Mouse (Mus musculus): ENCODE measurements around the gene Spata20. TPM values are rescaled to one million over a fixed set of nuclear protein-coding genes. Genes with fewer than 3 reads are reported as not detected.

The Spata20 gene
- polyA plus RNA-seq, 2 experiments from 2014 or later, result not detected

GRCm38 (mm10) chr11:94449886-94450285, 36.1 kb downstream of the Spata20 start:
- ATAC-seq, result no peak

- no peak for ATAC-seq
These were observed 36.7 kb downstream of the Spata20 start for GRCm38 (mm10) chr11:94449239-94449638.

- ATAC-seq, result no peak
These were observed 39.0 kb downstream of the Spata20 start for GRCm38 (mm10) chr11:94447017-94447416.

- ATAC-seq, result no peak
These were observed 40.7 kb downstream of the Spata20 start for GRCm38 (mm10) chr11:94445300-94445699.

GRCm38 (mm10) chr11:94444829-94445228, 41.1 kb downstream of the Spata20 start:
- ATAC-seq, result no peak

GRCm38 (mm10) chr11:94441752-94442151, 44.2 kb downstream of the Spata20 start:
- no peak for ATAC-seq

- no peak for ATAC-seq
These were observed 44.9 kb downstream of the Spata20 start for GRCm38 (mm10) chr11:94441122-94441521.

- ATAC-seq, result no peak
These were observed 45.6 kb downstream of the Spata20 start for GRCm38 (mm10) chr11:94440421-94440820.

GRCm38 (mm10) chr11:94429011-94429651, 56.8 kb downstream of the Spata20 start:
- no peak for ATAC-seq

Other genes starting within 250 kb of the Spata20 start
- 1 to 10 TPM in 1 of 2 experiments, under 1 TPM in 1; 0.86 to 2.4 TPM for gene Wfikkn2, start 240.2 kb downstream of the Spata20 start, polyA plus RNA-seq (2017; shearing (Covaris generic))
- gene Gm21885, start 204.3 kb downstream of the Spata20 start, polyA plus RNA-seq (2017; shearing (Covaris generic)), result 1 to 10 TPM in 1 of 2 experiments, not detected in 1; 1.3 TPM
- 100 to 1,000 TPM; 153 to 164 TPM for gene Luc7l3, start 164.2 kb downstream of the Spata20 start, polyA plus RNA-seq (2017; shearing (Covaris generic))
- gene Ankrd40, start 158.2 kb downstream of the Spata20 start, polyA plus RNA-seq (2017; shearing (Covaris generic)), result 10 to 100 TPM; 14.1 to 14.8 TPM
- gene Abcc3, start 93.2 kb downstream of the Spata20 start, polyA plus RNA-seq (2017; shearing (Covaris generic)), result 1 to 10 TPM in 1 of 2 experiments, under 1 TPM in 1; 0.67 to 2.8 TPM
- gene Cacna1g, start 12.0 kb downstream of the Spata20 start, polyA plus RNA-seq (2017; shearing (Covaris generic)), result not detected
- gene Epn3, start 13.8 kb upstream of the Spata20 start, polyA plus RNA-seq (2017; shearing (Covaris generic)), result not detected
- gene Mycbpap, start 35.6 kb upstream of the Spata20 start, polyA plus RNA-seq (2017; shearing (Covaris generic)), result not detected
- 1 to 10 TPM in 1 of 2 experiments, under 1 TPM in 1; 0.78 to 1.7 TPM for gene Rsad1, start 63.1 kb upstream of the Spata20 start, polyA plus RNA-seq (2017; shearing (Covaris generic))
- gene Chad, start 78.9 kb upstream of the Spata20 start, polyA plus RNA-seq (2017; shearing (Covaris generic)), result under 1 TPM; 0.26 to 0.73 TPM
- gene Acsf2, start 115.7 kb upstream of the Spata20 start, polyA plus RNA-seq (2017; shearing (Covaris generic)), result 1 to 10 TPM; 1.6 to 2.3 TPM
- gene Lrrc59, start 143.6 kb upstream of the Spata20 start, polyA plus RNA-seq (2017; shearing (Covaris generic)), result 1 to 10 TPM; 7.9 to 8.2 TPM
- gene Mrpl27, start 167.6 kb upstream of the Spata20 start, polyA plus RNA-seq (2017; shearing (Covaris generic)), result 10 to 100 TPM; 54.0 to 64.5 TPM
- 1 to 10 TPM; 2.0 to 3.1 TPM for gene Eme1, start 167.8 kb upstream of the Spata20 start, polyA plus RNA-seq (2017; shearing (Covaris generic))
- gene Xylt2, start 191.3 kb upstream of the Spata20 start, polyA plus RNA-seq (2017; shearing (Covaris generic)), result 1 to 10 TPM; 5.4 to 7.0 TPM
- gene Gm11541, start 218.3 kb upstream of the Spata20 start, polyA plus RNA-seq (2017; shearing (Covaris generic)), result not detected

Data from CD4-positive, CD25-positive, alpha-beta regulatory T cell, adult 4 months (primary cell).